Mouse (Mus musculus) ES-E14 (cell line): ENCODE results near the gene Dnase1l3. TPM values are rescaled to one million over a fixed set of nuclear protein-coding genes. Genes with fewer than 3 reads are reported as not detected.

ENCODE experiments used
- DNase-seq: peaks from one replicate; pipeline ENCODE4 v3.0.0-alpha.2; 2013; ENCODE audit warnings: low read depth, low spot score
- H3K27ac ChIP-seq: 2 replicates; pipeline ENCODE4 v1.5.1; 2012; ENCODE audit warnings: low read depth, mild to moderate bottlenecking, low read length, moderate library complexity, mixed read lengths; ENCODE audit not compliant: poor library complexity, insufficient read depth, severe bottlenecking
- H3K36me3 ChIP-seq: 2 replicates; pipeline ENCODE4 v1.6.1; 2012; ENCODE audit warnings: mild to moderate bottlenecking, low read length, moderate library complexity, mixed read lengths; ENCODE audit not compliant: control insufficient read depth, poor library complexity, insufficient read depth, severe bottlenecking
- H3K4me1 ChIP-seq, 2 experiments: fragments of 150-350 bp in 1 of 2; sonication (generic) in 1 of 2; 2 replicates each; pipeline ENCODE4 v1.6.1; 2012; ENCODE audit warnings: low read length in 2 of 2, mild to moderate bottlenecking in 1 of 2, mixed read lengths in 1 of 2; ENCODE audit not compliant: control insufficient read depth in 2 of 2, insufficient read depth in 2 of 2, poor library complexity in 1 of 2
- H3K4me3 ChIP-seq, 2 experiments: fragments of 150-350 bp in 1 of 2; sonication (generic) in 1 of 2; 2 replicates each; pipeline ENCODE4 v1.5.1; 2012; ENCODE audit warnings: low read length in 2 of 2, low read depth in 1 of 2, mild to moderate bottlenecking in 1 of 2, mixed read lengths in 1 of 2; ENCODE audit not compliant: insufficient read depth in 1 of 2, poor library complexity in 1 of 2, severe bottlenecking in 1 of 2
- H3K9ac ChIP-seq: 2 replicates; pipeline ENCODE4 v1.6.1; 2012; ENCODE audit warnings: low read depth, mild to moderate bottlenecking, low read length, mixed read lengths; ENCODE audit not compliant: poor library complexity, insufficient read depth, severe bottlenecking
- H3K9me3 ChIP-seq: fragments of 150-350 bp; sonication (generic); 2 replicates; pipeline ENCODE4 v1.6.1; 2012; ENCODE audit warnings: low read depth, mild to moderate bottlenecking, low read length; ENCODE audit not compliant: control insufficient read depth, insufficient read depth
- CHD2 ChIP-seq: IDR thresholded peaks from 2 replicates; pipeline ENCODE4 v1.6.1; 2014; ENCODE audit warnings: mild to moderate bottlenecking, low read depth, low read length, inconsistent platforms
- HCFC1 ChIP-seq: IDR thresholded peaks from 2 replicates; pipeline ENCODE4 v1.6.1; 2012; ENCODE audit warnings: low read length, inconsistent platforms, borderline replicate concordance; ENCODE audit not compliant: insufficient read depth
- MAFK ChIP-seq: IDR thresholded peaks from 2 replicates; pipeline ENCODE4 v1.6.1; 2014; ENCODE audit warnings: mild to moderate bottlenecking, low read depth, low read length, inconsistent platforms; ENCODE audit not compliant: insufficient read depth
- ZC3H11A ChIP-seq: IDR thresholded peaks from 2 replicates; pipeline ENCODE4 v1.6.1; 2012; ENCODE audit warnings: low read depth, mild to moderate bottlenecking, inconsistent platforms, low read length, borderline replicate concordance
- ZNF384 ChIP-seq: IDR thresholded peaks from 2 replicates; pipeline ENCODE4 v1.6.1; 2012; ENCODE audit warnings: low read depth, low read length, inconsistent platforms
- in situ Hi-C, 2 experiments: fragments of 600-800 bp; cut with MboI; formaldehyde crosslinking; loops; one replicate each; pipeline ENCODE4 v1.15.1; 2025; ENCODE audit warnings: low sequenced_read_pairs in 2 of 2, inconsistent platforms in 1 of 2; ENCODE audit not compliant: unreplicated experiment in 2 of 2
- total RNA-seq: library from RNA; depleted of rRNA; stranded (reverse); fragments of 300-350 nt; gene quantifications from 2 replicates; pipeline ENCODE4 v1.2.3, GENCODE M21; 2012; rRNA removed

Gene Dnase1l3
- total RNA-seq, result 0.09 TPM in 1 of 2 replicates, not detected in the other

DNA sequence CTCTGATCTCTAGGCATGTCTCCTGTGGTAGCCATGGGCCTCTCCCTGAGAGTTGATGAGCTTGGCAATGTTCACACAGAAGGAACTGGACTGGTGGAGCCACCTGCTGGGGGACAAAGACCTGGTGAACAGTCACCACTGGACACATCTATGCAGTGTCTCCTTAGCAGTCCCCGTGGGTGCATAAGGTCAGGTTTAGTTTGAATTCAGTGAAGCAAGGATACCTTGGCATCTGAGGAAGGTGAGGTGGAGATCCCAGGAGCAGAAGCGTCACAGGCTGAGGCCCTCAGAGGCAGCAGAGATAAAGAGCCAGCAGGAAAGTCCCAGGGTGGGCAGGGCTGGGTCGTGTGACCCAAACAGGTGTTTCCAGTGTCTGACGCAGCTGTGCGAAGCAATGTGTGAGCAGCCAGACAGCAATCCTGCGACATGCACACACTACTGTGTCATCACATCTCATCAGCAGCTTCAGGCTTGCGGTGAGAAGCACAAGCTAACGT lies at the start of gene Dnase1l3:
TSS of gene Dnase1l3 (minus strand) at position 303 of the 497 bp plus-strand sequence.
- no peaks in the 10 kb centered on the region for H3K9me3 ChIP-seq
- TF ChIP-seq ZC3H11A (no peak), HCFC1 (no peak), MAFK (no peak), CHD2 (no peak), ZNF384 (no peak)
- no peaks in the 10 kb centered on the region; a peak in 1 of 4 replicates for H3K4me1 ChIP-seq
- H3K4me3 ChIP-seq, result no peak within 1 kb of the TSS
- H3K27ac ChIP-seq, result no peak within 1 kb of the TSS
- in situ Hi-C loops, result no loop called here
- no peaks in the 10 kb centered on the region for H3K36me3 ChIP-seq
- no peak within 1 kb of the TSS for H3K9ac ChIP-seq
- DNase-seq, result no peak

- no peak for TF ChIP-seq HCFC1
- no peak for TF ChIP-seq CHD2
- no peak for TF ChIP-seq ZC3H11A
- no peak for TF ChIP-seq MAFK
- no peak for TF ChIP-seq ZNF384
- no peak for DNase-seq
- H3K9me3 ChIP-seq, result no peaks in the 10 kb centered on the region
- no peak overlapping the region for H3K27ac ChIP-seq
- H3K4me3 ChIP-seq, result no peak overlapping the region
- H3K36me3 ChIP-seq, result peaks cover 3% of the 10 kb centered on the region; the same call in 1 of the 2 replicates
- H3K4me1 ChIP-seq, result no peaks in the 10 kb centered on the region; a peak in 1 of 4 replicates
- H3K9ac ChIP-seq, result no peak overlapping the region
- in situ Hi-C loops, result loop anchor here in 1 of 2 experiments (5.0 kb wide), 1 partner anchor 75 kb away; no protein-coding TSS in a partner anchor
These were observed 48.2 kb upstream of the Dnase1l3 start for GRCm38 (mm10) chr14:8042577-8042976.

GRCm38 (mm10) chr14:8042120-8042519 lies 47.7 kb upstream of the Dnase1l3 start:
- Histone ChIP-seq H3K9ac (no peak overlapping the region), H3K27ac (no peak overlapping the region), H3K4me1 (no peaks in the 10 kb centered on the region; a peak in 1 of 4 replicates), H3K36me3 (peaks cover 3% of the 10 kb centered on the region; the same call in 1 of the 2 replicates), H3K9me3 (no peaks in the 10 kb centered on the region), H3K4me3 (no peak overlapping the region)
- no peak for TF ChIP-seq CHD2
- no peak for TF ChIP-seq ZC3H11A
- no peak for TF ChIP-seq HCFC1
- no peak for DNase-seq
- in situ Hi-C loops, result loop anchor here in 1 of 2 experiments (5.0 kb wide), 1 partner anchor 75 kb away; no protein-coding TSS in a partner anchor

DNA sequence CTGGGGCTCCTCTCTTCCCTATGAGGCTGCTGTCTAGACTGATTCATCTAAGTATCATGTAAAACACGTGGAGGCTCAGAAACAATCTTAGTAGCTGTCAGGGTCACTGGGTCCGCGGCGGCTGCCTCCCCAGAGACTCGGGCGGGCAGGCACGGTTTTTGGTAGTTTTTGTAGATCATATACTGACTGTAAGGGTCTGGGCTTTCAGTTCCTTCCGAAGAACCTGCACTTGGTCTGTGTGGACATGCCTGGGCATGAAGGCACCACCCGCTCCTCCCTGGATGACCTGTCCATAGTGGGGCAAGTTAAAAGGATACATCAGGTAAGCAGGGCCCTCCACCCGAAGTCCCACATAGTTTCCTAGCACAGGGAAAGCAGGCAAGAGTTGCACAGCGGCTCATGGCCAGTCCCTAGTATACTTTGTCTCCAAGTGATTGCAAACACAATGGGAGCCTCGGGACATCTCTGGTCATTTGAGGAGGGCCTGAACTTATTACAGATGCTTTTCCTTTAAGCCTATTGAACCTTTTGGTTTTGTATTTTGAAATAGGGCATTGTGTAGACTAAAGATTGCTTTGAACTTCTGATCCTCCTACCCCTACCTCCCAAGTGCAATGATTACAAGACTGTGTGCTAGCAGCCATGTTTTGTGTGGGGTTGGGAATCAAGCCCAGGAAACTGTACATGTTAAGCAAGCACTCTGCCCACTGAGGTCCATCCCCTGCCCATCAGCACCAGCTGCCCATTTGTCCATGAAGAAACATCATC lies 46.7 kb upstream of the Dnase1l3 start:
- in situ Hi-C loops, result loop anchor here in 1 of 2 experiments (5.0 kb wide), 1 partner anchor 74 kb away; no protein-coding TSS in a partner anchor
- TF ChIP-seq ZNF384 (no peak), CHD2 (no peak), MAFK (no peak), HCFC1 (no peak), ZC3H11A (no peak)
- Histone ChIP-seq H3K9ac (no peak overlapping the region), H3K4me1 (no peaks in the 10 kb centered on the region; a peak in 1 of 4 replicates), H3K4me3 (no peak overlapping the region), H3K27ac (no peak overlapping the region), H3K9me3 (no peaks in the 10 kb centered on the region), H3K36me3 (no peaks in the 10 kb centered on the region)
- DNase-seq, result no peak
